1 mouse cellular context compared by ENCODE assay signal in genomic region chr3:105816089-105816488, GRCm38 (mm10).
TF ChIP-seq lines count a peak whose summit lies in the region.

No protein-coding gene starts in this region.

TF ChIP-seq in CH12.LX, 34 proteins besides CTCF, POLR2A, EP300 and RAD21 (continued from another document):
- no peak for TF ChIP-seq JUN (IDR thresholded peaks at IDR 0.05; ENCODE audit: insufficient read depth, low read depth, low read length)
- TF ChIP-seq MAFK (IDR thresholded peaks at IDR 0.05; ENCODE audit: insufficient replicate concordance, low read length), result no peak
- no peak for TF ChIP-seq USF1 (IDR thresholded peaks at IDR 0.05; ENCODE audit: low read depth, low read length)
- TF ChIP-seq MEF2A (IDR thresholded peaks at IDR 0.05; ENCODE audit: borderline replicate concordance, low read depth, low read length), result peak; percentile 69; the same call in 1 of the 2 replicates
- TF ChIP-seq HCFC1 (IDR thresholded peaks at IDR 0.05; ENCODE audit: low read depth, low read length), result no peak
- peak; percentile 75 for TF ChIP-seq MYC (IDR thresholded peaks at IDR 0.05; ENCODE audit: low read depth, low read length)
- TF ChIP-seq MAZ (IDR thresholded peaks at IDR 0.05; ENCODE audit: low read depth, low read length), result no peak
- TF ChIP-seq RCOR1 (conservative IDR thresholded peaks at IDR 0.05; ENCODE audit: low read depth, low read length), result 0 out of 2 replicates have a peak, but pooled peaks have one; percentile 48
- TF ChIP-seq NELFE (IDR thresholded peaks at IDR 0.05; ENCODE audit: low read depth, low read length), result no peak
- peak; percentile 83 for TF ChIP-seq MAX (IDR thresholded peaks at IDR 0.05; ENCODE audit: low read length)
TF ChIP-seq in CH12.LX: peak in this region for 10.
